Mouse (Mus musculus): ENCODE results near the gene 9030025P20Rik.
"Not testable (repeated sequence)": the region's sequence is repeated elsewhere in the genome, so short reads cannot be mapped to it uniquely, and the experiment has no call there.

The 9030025P20Rik gene

DNA sequence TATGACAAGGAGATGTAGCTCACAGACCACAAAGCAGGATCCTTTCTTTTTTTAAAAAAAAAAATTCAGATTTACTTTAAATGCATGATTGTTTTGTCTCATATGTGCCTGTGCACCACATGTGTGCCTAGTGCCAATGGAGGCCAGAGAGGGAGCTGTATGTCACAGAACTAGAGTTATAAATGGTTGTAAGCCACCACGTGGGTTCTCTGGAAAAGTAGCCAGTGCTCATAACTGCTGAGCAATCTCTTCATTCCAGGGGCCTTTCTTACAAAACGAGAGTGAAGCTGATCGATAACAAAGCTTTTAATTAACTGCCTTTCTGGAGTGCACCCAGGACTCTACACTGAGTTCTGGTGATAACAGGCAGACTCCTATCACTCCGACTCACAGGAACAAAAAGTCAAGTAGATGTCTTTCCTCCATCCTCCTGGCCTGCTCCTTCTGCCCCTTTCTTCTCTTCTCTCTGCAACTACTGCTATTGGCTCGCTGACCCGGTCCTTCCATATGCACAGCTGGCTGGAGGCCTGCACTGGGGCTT is 9.8 kb upstream of the 9030025P20Rik start:
- in situ Hi-C loops (cut with MboI; ENCODE audit: unreplicated experiment in 2 of 2), result not testable (repeated sequence)

DNA sequence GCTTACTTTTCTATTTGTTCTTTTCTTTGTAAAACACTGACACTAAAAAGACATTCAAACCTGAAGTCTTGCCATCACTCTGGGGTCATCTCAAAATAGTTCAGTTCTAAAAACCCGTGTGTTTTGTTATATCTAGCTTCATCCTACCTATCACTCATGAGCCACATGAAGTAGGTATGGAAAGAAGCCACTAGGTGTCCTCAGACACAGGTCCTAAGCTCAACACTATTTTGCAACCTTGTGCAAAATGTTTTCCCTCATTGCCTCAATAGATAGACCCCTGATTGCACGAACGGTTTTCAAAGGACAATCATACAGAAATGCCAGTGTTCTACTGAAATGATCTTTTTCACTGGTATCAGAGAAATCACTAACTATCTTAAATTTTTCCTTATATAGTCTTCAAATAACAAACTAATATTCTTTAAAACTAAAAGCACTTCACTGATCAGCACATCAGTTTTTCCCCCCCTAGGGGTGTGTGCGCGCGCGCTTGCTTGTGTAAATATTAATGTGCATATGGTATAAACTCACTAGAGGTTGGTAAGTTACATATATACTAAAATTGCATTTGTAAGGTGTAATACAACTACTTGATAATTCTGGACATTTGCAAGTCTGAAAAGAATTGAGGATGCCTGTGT is 428 bp upstream of the 9030025P20Rik start:
- in situ Hi-C loops (cut with MboI; ENCODE audit: unreplicated experiment in 2 of 2), result not testable (repeated sequence)

DNA sequence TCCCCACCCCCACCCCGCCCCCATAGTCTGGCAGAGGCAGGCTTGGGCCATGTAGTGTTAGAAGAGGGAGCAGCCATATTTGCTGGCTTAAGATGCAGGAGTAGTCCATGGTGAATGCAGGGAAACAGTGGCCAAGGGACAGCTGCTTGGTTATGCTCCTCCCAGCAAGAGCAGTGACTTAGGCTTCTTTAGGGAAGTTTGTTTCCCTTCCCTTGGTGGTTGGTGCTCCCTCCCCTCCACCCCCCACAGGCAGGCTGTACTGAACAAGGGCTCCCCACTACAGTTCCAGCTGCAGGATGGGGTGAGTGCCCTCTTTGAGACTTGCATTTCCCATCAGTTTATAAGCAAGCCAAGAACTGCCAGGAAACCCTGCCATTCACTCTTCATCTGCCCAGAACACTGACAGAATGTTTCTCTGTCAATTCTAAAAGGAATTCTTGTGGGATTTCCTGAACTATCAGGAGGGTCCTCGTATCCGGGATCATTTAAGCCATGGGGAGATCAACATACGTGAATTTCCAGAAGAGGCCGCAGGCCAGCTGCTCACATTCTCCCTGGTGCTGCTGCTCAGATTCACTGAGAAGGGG is 11.9 kb downstream of the 9030025P20Rik start:
- in situ Hi-C loops (cut with MboI; ENCODE audit: unreplicated experiment in 2 of 2), result not testable (repeated sequence)

DNA sequence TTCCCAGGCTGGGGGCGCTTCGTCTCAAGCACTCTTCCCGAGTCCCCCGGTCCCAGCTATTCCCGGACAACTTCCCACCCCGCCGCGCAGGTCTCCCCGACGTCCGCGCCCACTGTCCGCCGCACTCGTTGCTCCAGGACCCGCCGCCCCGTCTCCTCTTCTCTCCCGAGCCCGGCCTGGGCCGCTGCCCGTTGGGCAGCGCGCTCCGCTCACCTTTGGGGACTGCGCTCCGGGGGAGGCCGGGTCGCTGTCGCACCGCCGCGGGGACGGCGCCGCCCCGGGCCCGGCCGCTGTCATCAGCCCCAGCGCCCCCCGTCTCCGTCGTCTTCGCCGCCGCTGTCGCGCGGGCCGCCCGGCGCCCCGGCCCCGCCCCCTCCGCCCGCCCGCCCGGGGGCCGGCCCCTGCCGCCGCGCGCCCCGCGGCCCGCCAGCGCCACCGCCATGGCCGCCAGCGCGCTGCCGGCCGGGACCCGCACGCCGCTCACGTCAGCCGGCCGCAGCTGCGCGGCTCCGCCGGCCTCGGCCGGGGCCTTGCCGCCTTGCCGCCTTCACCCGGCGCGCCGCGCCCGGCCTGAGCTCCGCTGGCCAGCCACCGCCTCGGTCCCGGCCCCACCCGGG is 14.4 kb downstream of the 9030025P20Rik start:
- in situ Hi-C loops (cut with MboI; ENCODE audit: unreplicated experiment in 2 of 2), result not testable (repeated sequence)

DNA sequence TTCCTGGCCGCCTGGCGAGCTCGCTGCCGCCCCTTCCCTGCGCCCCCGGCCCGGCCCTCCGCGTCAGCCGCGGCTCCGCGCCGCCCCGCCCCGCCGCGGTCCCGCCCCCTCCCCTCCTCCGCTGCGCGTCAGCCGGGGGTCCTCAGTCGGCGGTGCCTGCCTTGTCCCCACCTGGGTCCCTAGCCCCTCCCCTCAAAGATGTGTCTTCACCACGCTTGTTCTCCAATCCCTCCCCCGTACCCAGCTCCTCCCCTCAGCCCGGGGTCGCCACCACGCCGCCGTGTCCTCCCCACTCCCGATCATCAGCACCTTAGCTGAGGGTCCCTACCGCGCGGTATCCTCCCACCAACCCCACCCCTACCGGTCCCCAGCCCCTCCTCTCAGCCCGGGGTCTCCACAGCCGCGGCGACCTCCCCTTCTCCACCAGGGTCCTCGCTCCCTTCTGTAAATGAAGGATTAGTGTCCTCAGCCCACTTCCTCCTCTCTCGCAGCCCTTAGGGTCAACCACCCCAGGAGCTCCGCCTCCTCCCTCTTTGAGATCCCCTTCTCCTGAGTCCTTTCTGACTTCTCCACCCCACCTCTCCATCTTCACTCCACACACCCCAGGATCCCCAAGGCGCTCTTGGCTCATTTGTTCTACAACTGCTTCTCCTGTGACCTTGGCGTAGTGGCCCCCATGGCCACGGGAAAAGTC is 15.0 kb downstream of the 9030025P20Rik start:
- in situ Hi-C loops (cut with MboI; ENCODE audit: unreplicated experiment in 2 of 2), result not testable (repeated sequence)

DNA sequence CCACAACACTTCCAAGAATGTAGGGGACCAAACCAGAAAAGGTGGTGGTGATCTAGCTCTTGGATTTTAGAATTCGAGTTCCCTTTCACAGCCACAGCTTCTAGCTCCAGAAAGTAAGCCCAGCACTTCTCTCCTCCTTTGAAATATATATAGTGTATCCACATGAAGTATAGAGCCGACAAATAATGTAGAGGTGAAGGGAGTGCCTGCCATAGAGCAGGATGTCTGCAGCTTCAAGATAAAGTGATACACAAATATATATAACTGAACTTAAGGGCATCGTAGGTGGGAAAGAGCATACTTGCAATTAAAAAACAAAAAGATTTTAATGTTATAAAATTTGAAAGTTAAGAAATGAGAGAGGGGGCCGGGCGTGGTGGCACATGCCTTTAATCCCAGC is 15.9 kb downstream of the 9030025P20Rik start:
- in situ Hi-C loops (cut with MboI; ENCODE audit: unreplicated experiment in 2 of 2), result not testable (repeated sequence)

DNA sequence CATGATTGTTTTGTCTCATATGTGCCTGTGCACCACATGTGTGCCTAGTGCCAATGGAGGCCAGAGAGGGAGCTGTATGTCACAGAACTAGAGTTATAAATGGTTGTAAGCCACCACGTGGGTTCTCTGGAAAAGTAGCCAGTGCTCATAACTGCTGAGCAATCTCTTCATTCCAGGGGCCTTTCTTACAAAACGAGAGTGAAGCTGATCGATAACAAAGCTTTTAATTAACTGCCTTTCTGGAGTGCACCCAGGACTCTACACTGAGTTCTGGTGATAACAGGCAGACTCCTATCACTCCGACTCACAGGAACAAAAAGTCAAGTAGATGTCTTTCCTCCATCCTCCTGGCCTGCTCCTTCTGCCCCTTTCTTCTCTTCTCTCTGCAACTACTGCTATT is 21.8 kb downstream of the 9030025P20Rik start:
- in situ Hi-C loops (cut with MboI; ENCODE audit: unreplicated experiment in 2 of 2), result not testable (repeated sequence)

DNA sequence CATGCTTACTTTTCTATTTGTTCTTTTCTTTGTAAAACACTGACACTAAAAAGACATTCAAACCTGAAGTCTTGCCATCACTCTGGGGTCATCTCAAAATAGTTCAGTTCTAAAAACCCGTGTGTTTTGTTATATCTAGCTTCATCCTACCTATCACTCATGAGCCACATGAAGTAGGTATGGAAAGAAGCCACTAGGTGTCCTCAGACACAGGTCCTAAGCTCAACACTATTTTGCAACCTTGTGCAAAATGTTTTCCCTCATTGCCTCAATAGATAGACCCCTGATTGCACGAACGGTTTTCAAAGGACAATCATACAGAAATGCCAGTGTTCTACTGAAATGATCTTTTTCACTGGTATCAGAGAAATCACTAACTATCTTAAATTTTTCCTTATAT is 30.8 kb downstream of the 9030025P20Rik start:
- in situ Hi-C loops (cut with MboI; ENCODE audit: unreplicated experiment in 2 of 2), result not testable (repeated sequence)

DNA sequence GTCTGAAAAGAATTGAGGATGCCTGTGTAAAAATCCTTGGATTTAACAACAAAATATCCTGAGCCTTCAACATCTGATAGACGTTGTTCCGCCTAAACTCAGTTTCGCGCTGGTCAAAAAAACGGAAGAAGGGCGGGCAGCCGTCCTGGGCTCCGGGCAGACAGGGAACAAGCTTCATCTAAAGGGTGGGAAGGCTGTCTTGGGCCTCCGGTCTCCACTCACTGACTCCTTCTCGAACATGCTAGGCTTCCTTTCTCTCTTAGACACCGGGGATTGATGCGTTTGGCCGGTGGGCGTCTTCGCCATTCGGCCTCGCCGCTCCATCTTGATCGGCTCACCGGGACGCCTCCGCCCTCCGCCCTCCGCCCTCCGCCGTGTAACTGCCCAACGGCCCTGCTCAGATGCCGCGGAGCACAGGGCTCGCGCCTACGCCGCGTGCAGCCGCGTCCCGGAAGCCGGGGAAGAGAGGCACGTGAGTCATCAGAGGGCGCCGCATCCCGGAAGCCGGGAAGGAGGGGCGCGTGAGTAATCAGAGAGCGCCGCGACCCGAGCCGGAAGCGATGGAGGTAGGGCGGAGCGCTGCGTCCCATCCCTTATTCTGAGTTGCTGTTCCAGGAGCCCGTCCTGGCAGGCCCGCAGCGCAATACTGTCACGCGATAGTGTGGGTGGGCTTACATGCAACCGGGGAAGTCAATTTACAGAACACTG is 31.6 kb downstream of the 9030025P20Rik start, which contains the start of gene Gm3435:
Gene Gm3435 (plus strand): TSS at position 471 of the 708 bp plus-strand sequence.
- in situ Hi-C loops (cut with MboI; ENCODE audit: unreplicated experiment in 2 of 2), result not testable (repeated sequence)

DNA sequence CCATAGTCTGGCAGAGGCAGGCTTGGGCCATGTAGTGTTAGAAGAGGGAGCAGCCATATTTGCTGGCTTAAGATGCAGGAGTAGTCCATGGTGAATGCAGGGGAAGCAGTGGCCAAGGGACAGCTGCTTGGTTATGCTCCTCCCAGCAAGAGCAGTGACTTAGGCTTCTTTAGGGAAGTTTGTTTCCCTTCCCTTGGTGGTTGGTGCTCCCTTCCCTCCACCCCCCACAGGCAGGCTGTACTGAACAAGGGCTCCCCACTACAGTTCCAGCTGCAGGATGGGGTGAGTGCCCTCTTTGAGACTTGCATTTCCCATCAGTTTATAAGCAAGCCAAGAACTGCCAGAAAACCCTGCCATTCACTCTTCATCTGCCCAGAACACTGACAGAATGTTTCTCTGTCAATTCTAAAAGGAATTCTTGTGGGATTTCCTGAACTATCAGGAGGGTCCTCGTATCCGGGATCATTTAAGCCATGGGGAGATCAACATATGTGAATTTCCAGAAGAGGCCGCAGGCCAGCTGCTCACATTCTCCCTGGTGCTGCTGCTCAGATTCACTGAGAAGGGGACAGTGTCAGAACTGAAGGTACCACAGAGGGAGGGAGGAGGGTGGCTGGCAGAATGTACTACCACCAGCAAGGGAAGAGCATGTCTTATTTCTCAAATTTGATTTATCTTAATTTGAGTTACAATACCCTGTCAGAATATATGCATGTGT is 43.4 kb downstream of the 9030025P20Rik start:
- in situ Hi-C loops (cut with MboI; ENCODE audit: unreplicated experiment in 2 of 2), result not testable (repeated sequence)

DNA sequence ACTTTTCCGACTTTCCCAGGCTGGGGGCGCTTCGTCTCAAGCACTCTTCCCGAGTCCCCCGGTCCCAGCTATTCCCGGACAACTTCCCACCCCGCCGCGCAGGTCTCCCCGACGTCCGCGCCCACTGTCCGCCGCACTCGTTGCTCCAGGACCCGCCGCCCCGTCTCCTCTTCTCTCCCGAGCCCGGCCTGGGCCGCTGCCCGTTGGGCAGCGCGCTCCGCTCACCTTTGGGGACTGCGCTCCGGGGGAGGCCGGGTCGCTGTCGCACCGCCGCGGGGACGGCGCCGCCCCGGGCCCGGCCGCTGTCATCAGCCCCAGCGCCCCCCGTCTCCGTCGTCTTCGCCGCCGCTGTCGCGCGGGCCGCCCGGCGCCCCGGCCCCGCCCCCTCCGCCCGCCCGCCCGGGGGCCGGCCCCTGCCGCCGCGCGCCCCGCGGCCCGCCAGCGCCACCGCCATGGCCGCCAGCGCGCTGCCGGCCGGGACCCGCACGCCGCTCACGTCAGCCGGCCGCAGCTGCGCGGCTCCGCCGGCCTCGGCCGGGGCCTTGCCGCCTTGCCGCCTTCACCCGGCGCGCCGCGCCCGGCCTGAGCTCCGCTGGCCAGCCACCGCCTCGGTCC is 45.7 kb downstream of the 9030025P20Rik start:
- in situ Hi-C loops (cut with MboI; ENCODE audit: unreplicated experiment in 2 of 2), result not testable (repeated sequence)

DNA sequence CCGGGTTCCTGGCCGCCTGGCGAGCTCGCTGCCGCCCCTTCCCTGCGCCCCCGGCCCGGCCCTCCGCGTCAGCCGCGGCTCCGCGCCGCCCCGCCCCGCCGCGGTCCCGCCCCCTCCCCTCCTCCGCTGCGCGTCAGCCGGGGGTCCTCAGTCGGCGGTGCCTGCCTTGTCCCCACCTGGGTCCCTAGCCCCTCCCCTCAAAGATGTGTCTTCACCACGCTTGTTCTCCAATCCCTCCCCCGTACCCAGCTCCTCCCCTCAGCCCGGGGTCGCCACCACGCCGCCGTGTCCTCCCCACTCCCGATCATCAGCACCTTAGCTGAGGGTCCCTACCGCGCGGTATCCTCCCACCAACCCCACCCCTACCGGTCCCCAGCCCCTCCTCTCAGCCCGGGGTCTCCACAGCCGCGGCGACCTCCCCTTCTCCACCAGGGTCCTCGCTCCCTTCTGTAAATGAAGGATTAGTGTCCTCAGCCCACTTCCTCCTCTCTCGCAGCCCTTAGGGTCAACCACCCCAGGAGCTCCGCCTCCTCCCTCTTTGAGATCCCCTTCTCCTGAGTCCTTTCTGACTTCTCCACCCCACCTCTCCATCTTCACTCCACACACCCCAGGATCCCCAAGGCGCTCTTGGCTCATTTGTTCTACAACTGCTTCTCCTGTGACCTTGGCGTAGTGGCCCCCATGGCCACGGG is 46.4 kb downstream of the 9030025P20Rik start:
- in situ Hi-C loops (cut with MboI; ENCODE audit: unreplicated experiment in 2 of 2), result not testable (repeated sequence)

DNA sequence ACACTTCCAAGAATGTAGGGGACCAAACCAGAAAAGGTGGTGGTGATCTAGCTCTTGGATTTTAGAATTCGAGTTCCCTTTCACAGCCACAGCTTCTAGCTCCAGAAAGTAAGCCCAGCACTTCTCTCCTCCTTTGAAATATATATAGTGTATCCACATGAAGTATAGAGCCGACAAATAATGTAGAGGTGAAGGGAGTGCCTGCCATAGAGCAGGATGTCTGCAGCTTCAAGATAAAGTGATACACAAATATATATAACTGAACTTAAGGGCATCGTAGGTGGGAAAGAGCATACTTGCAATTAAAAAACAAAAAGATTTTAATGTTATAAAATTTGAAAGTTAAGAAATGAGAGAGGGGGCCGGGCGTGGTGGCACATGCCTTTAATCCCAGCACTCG is 47.2 kb downstream of the 9030025P20Rik start:
- in situ Hi-C loops (cut with MboI; ENCODE audit: unreplicated experiment in 2 of 2), result not testable (repeated sequence)

DNA sequence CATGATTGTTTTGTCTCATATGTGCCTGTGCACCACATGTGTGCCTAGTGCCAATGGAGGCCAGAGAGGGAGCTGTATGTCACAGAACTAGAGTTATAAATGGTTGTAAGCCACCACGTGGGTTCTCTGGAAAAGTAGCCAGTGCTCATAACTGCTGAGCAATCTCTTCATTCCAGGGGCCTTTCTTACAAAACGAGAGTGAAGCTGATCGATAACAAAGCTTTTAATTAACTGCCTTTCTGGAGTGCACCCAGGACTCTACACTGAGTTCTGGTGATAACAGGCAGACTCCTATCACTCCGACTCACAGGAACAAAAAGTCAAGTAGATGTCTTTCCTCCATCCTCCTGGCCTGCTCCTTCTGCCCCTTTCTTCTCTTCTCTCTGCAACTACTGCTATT is 53.1 kb downstream of the 9030025P20Rik start:
- in situ Hi-C loops (cut with MboI; ENCODE audit: unreplicated experiment in 2 of 2), result not testable (repeated sequence)

DNA sequence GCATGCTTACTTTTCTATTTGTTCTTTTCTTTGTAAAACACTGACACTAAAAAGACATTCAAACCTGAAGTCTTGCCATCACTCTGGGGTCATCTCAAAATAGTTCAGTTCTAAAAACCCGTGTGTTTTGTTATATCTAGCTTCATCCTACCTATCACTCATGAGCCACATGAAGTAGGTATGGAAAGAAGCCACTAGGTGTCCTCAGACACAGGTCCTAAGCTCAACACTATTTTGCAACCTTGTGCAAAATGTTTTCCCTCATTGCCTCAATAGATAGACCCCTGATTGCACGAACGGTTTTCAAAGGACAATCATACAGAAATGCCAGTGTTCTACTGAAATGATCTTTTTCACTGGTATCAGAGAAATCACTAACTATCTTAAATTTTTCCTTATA is 62.2 kb downstream of the 9030025P20Rik start:
- in situ Hi-C loops (cut with MboI; ENCODE audit: unreplicated experiment in 2 of 2), result not testable (repeated sequence)

Measured in v-Abl transformed pro-B cells (cell line).